Mouse (Mus musculus) heart, embryonic 10.5 days (tissue): Measurements from ENCODE around the gene Ap2b1. TPM values are rescaled to one million over a fixed set of nuclear protein-coding genes. Genes with fewer than 3 reads are reported as not detected.
A peak's percentile ranks its signal among the peaks of the same experiment; 100 is the strongest.

Source experiments
- DNase-seq: peaks from one replicate; pipeline ENCODE4 v3.0.0-alpha.2; 2017; ENCODE audit warnings: low spot score
- H3K27ac ChIP-seq: fragments of 300-500 bp; sonication (generic); 2 replicates; pipeline ENCODE4 v1.5.1; 2016; ENCODE audit warnings: mild to moderate bottlenecking
- H3K27me3 ChIP-seq: fragments of 300-500 bp; sonication (generic); 2 replicates; pipeline ENCODE4 v1.6.1; 2016; ENCODE audit warnings: mild to moderate bottlenecking; ENCODE audit not compliant: poor library complexity, insufficient read depth, severe bottlenecking
- H3K36me3 ChIP-seq: fragments of 300-500 bp; sonication (generic); 2 replicates; pipeline ENCODE4 v1.6.1; 2016; ENCODE audit warnings: mild to moderate bottlenecking, moderate library complexity
- H3K4me1 ChIP-seq: fragments of 300-500 bp; sonication (generic); 2 replicates; pipeline ENCODE4 v1.6.1; 2016; ENCODE audit warnings: mild to moderate bottlenecking
- H3K4me3 ChIP-seq: fragments of 300-500 bp; sonication (generic); 2 replicates; pipeline ENCODE4 v1.5.1; 2016; ENCODE audit warnings: mild to moderate bottlenecking, moderate library complexity
- H3K9me3 ChIP-seq: fragments of 300-500 bp; sonication (generic); 2 replicates; pipeline ENCODE4 v1.6.1; 2016; ENCODE audit warnings: mild to moderate bottlenecking, moderate library complexity
- WGBS: fragments of 180-500 bp; shearing (Covaris S2); methylation state at CpG from one replicate; pipeline ENCODE4 v1.1.7; 2016; 5-methylcytosine and 5-hydroxymethylcytosine counted together
- polyA plus RNA-seq: library from polyadenylated mRNA; unstranded; fragments of >200 nt; fragmentation: Nextera tagmentation; extraction: Ambion mirVana; gene quantifications from 2 replicates; pipeline ENCODE4 v1.2.1, GENCODE M21; 2016

Gene Ap2b1
- polyA plus RNA-seq, 1 experiment from 2014 or later = 48.2 TPM

- DNase-seq = peak; percentile 83
- no peaks in the 10 kb centered on the region for H3K9me3 ChIP-seq
- H3K27me3 ChIP-seq = 0 out of 2 replicates have a peak, but pooled peaks cover 6% of the 10 kb centered on the region
- no peak within 1 kb of the TSS for H3K27ac ChIP-seq
- H3K4me1 ChIP-seq = peaks cover 3% of the 10 kb centered on the region; the same call in 1 of the 2 replicates
- no peaks in the 10 kb centered on the region for H3K36me3 ChIP-seq
- H3K4me3 ChIP-seq = no peak within 1 kb of the TSS; the same call in 1 of the 2 replicates
- 56% methylated on average over 1 of the region's 1 CpGs for WGBS
Observed at GRCm38 (mm10) chr11:83286566-83286965, 12.3 kb upstream of the Ap2b1 start, which contains the start of gene Slfn14. TSS of gene Slfn14 (minus strand) at chr11:83286726.

GRCm38 (mm10) chr11:83289036-83289435 is 9.8 kb upstream of the Ap2b1 start:
- WGBS = 89% methylated on average over 5 of the region's 5 CpGs
- Histone ChIP-seq H3K27ac (no peak overlapping the region), H3K27me3 (no peaks in the 10 kb centered on the region), H3K4me1 (peaks cover 14% of the 10 kb centered on the region), H3K36me3 (0 out of 2 replicates have a peak, but pooled peaks cover under 1% of the 10 kb centered on the region), H3K9me3 (no peaks in the 10 kb centered on the region), H3K4me3 (no peak overlapping the region)
- no peak for DNase-seq

GRCm38 (mm10) chr11:83289633-83290032 is 9.2 kb upstream of the Ap2b1 start:
- no peaks in the 10 kb centered on the region for H3K27me3 ChIP-seq
- no peak overlapping the region for H3K27ac ChIP-seq
- no peak for DNase-seq
- H3K4me1 ChIP-seq = peaks cover 14% of the 10 kb centered on the region
- 0 out of 2 replicates have a peak, but pooled peaks cover 3% of the 10 kb centered on the region for H3K36me3 ChIP-seq
- 79% methylated on average over 2 of the region's 2 CpGs for WGBS
- H3K9me3 ChIP-seq = no peaks in the 10 kb centered on the region
- H3K4me3 ChIP-seq = no peak overlapping the region

- peaks cover 14% of the 10 kb centered on the region for H3K4me1 ChIP-seq
- H3K36me3 ChIP-seq = peaks cover 21% of the 10 kb centered on the region
- no peaks in the 10 kb centered on the region for H3K9me3 ChIP-seq
- peak; percentile 99 for DNase-seq
- H3K4me3 ChIP-seq = peak overlapping the region; percentile 67
- under 1% methylated on average over 38 of the region's 38 CpGs for WGBS
- peak overlapping the region; percentile 86 for H3K27ac ChIP-seq
- no peaks in the 10 kb centered on the region for H3K27me3 ChIP-seq
Observed at GRCm38 (mm10) chr11:83291375-83292250, 7.2 kb upstream of the Ap2b1 start.

GRCm38 (mm10) chr11:83292251-83292587 is 6.6 kb upstream of the Ap2b1 start:
- H3K36me3 ChIP-seq = peaks cover 27% of the 10 kb centered on the region
- no peaks in the 10 kb centered on the region for H3K9me3 ChIP-seq
- no peak for DNase-seq
- no peaks in the 10 kb centered on the region for H3K27me3 ChIP-seq
- peak overlapping the region; percentile 67 for H3K4me3 ChIP-seq
- 2% methylated on average over 5 of the region's 5 CpGs for WGBS
- peak overlapping the region; percentile 86 for H3K27ac ChIP-seq
- H3K4me1 ChIP-seq = peaks cover 16% of the 10 kb centered on the region

- H3K27ac ChIP-seq = no peak overlapping the region
- H3K9me3 ChIP-seq = no peaks in the 10 kb centered on the region
- peaks cover 30% of the 10 kb centered on the region for H3K36me3 ChIP-seq
- H3K27me3 ChIP-seq = no peaks in the 10 kb centered on the region
- 94% methylated on average over 1 of the region's 1 CpGs for WGBS
- H3K4me3 ChIP-seq = peak overlapping the region; percentile 67
- H3K4me1 ChIP-seq = peaks cover 24% of the 10 kb centered on the region
- no peak for DNase-seq
Observed at GRCm38 (mm10) chr11:83293182-83293581, 5.6 kb upstream of the Ap2b1 start.

- DNase-seq = no peak
- no peak overlapping the region for H3K4me3 ChIP-seq
- H3K27ac ChIP-seq = no peak overlapping the region
- WGBS = 95% methylated on average over 2 of the region's 2 CpGs
- peaks cover 30% of the 10 kb centered on the region for H3K36me3 ChIP-seq
- H3K4me1 ChIP-seq = peaks cover 24% of the 10 kb centered on the region
- no peaks in the 10 kb centered on the region for H3K9me3 ChIP-seq
- no peaks in the 10 kb centered on the region for H3K27me3 ChIP-seq
Observed at GRCm38 (mm10) chr11:83294133-83294532, 4.7 kb upstream of the Ap2b1 start.

- H3K27ac ChIP-seq = peak overlapping the region; percentile 97
- 76% methylated on average over 6 of the region's 6 CpGs for WGBS
- DNase-seq = no peak
Observed at GRCm38 (mm10) chr11:83297816-83298215, 1.0 kb upstream of the Ap2b1 start.

GRCm38 (mm10) chr11:83299724-83300123 is 900 bp downstream of the Ap2b1 start:
- Histone ChIP-seq H3K27me3 (no peaks in the 10 kb centered on the region), H3K27ac (no peak overlapping the region), H3K36me3 (peaks cover 31% of the 10 kb centered on the region), H3K4me3 (no peak overlapping the region), H3K9me3 (no peaks in the 10 kb centered on the region), H3K4me1 (peaks cover 27% of the 10 kb centered on the region)
- WGBS = 93% methylated on average over 9 of the region's 9 CpGs
- no peak for DNase-seq

More at GRCm38 (mm10) chr11:83297816-83298215, 1.0 kb upstream of the Ap2b1 start:
- Histone ChIP-seq H3K36me3 (peaks cover 34% of the 10 kb centered on the region), H3K4me1 (peaks cover 23% of the 10 kb centered on the region), H3K4me3 (peak overlapping the region; percentile 82), H3K9me3 (no peaks in the 10 kb centered on the region), H3K27me3 (no peaks in the 10 kb centered on the region)

- H3K9me3 ChIP-seq = no peaks in the 10 kb centered on the region
- 62% methylated on average over 2 of the region's 2 CpGs for WGBS
- H3K36me3 ChIP-seq = peaks cover 15% of the 10 kb centered on the region
- H3K4me1 ChIP-seq = peaks cover 29% of the 10 kb centered on the region
- no peak overlapping the region for H3K27ac ChIP-seq
- 0 out of 2 replicates have a peak overlapping the region, but pooled peaks have one; percentile 98 for H3K4me3 ChIP-seq
- DNase-seq = no peak
- H3K27me3 ChIP-seq = no peaks in the 10 kb centered on the region
Observed at GRCm38 (mm10) chr11:83301431-83301831, 2.6 kb downstream of the Ap2b1 start.

- H3K9me3 ChIP-seq = no peaks in the 10 kb centered on the region
- peak overlapping the region; percentile 98 for H3K27ac ChIP-seq
- no peaks in the 10 kb centered on the region for H3K27me3 ChIP-seq
- no peak for DNase-seq
- WGBS = 5% methylated on average over 10 of the region's 10 CpGs
- H3K4me1 ChIP-seq = peaks cover 29% of the 10 kb centered on the region
- H3K36me3 ChIP-seq = peaks cover 9% of the 10 kb centered on the region
- H3K4me3 ChIP-seq = peak overlapping the region; percentile 98
Observed at GRCm38 (mm10) chr11:83302124-83302523, 3.3 kb downstream of the Ap2b1 start.

GRCm38 (mm10) chr11:83302526-83303251 is 3.9 kb downstream of the Ap2b1 start, which contains the start of gene Pex12:
TSS of gene Pex12 (minus strand) at chr11:83302586.
- H3K27me3 ChIP-seq = no peaks in the 10 kb centered on the region
- H3K9me3 ChIP-seq = no peaks in the 10 kb centered on the region
- peak; percentile 98 for DNase-seq
- H3K4me3 ChIP-seq = peak within 1 kb of the TSS; percentile 98
- H3K36me3 ChIP-seq = 0 out of 2 replicates have a peak, but pooled peaks cover 5% of the 10 kb centered on the region
- peaks cover 23% of the 10 kb centered on the region for H3K4me1 ChIP-seq
- peak within 1 kb of the TSS; percentile 98 for H3K27ac ChIP-seq
- under 1% methylated on average over 51 of the region's 51 CpGs for WGBS

- no peak for DNase-seq
- Histone ChIP-seq H3K27ac (no peak overlapping the region), H3K36me3 (peaks cover 13% of the 10 kb centered on the region), H3K4me3 (peak overlapping the region; percentile 98), H3K27me3 (no peaks in the 10 kb centered on the region), H3K9me3 (no peaks in the 10 kb centered on the region), H3K4me1 (peaks cover 19% of the 10 kb centered on the region)
- 50% methylated on average over 5 of the region's 5 CpGs for WGBS
Observed at GRCm38 (mm10) chr11:83303751-83304150, 4.9 kb downstream of the Ap2b1 start.
